ENCODE assay signal across 7 mouse cellular contexts in genomic region chr16:17276164-17277151, GRCm38 (mm10). TPM values are rescaled to one million over a fixed set of nuclear protein-coding genes. Genes with fewer than 3 reads are reported as not detected.
A peak's percentile ranks its signal among the peaks of the same experiment; 100 is the strongest.
DNase-seq lines count a peak whose midpoint lies in the region; ATAC-seq lines count a peak whose summit lies in the region.

No protein-coding gene starts in this region.

- no peaks in the 10 kb centered on the region for H3K9me3 ChIP-seq in embryonic facial prominence, embryonic 11.5 days (replicated peaks; ENCODE audit: control insufficient read depth, low read length)
- H3K9me3 ChIP-seq in limb, embryonic 11.5 days (ENCODE audit: control insufficient read depth, low read length), result no peaks in the 10 kb centered on the region
- no peaks in the 10 kb centered on the region for H3K9me3 ChIP-seq in midbrain, embryonic 14.5 days (ENCODE audit: control insufficient read depth, low read length)

- no peak overlapping the region for H3K27ac ChIP-seq in embryonic facial prominence, embryonic 11.5 days (replicated peaks; ENCODE audit: low read depth, low read length)
- H3K27ac ChIP-seq in limb, embryonic 11.5 days (replicated peaks; ENCODE audit: low read depth, low read length), result 0 out of 2 replicates have a peak overlapping the region, but pooled peaks have one; percentile 26
- peak overlapping the region; percentile 81 for H3K27ac ChIP-seq in midbrain, embryonic 14.5 days (replicated peaks; ENCODE audit: low read depth, low read length)

- ATAC-seq in embryonic facial prominence, embryonic 11.5 days (replicated peaks; ENCODE audit: insufficient number of reproducible peaks, low FRiP score, low TSS enrichment, low read depth), result peak; percentile 75
- peak; percentile 82 for ATAC-seq in limb, embryonic 11.5 days (ENCODE audit: insufficient number of reproducible peaks, low FRiP score, low TSS enrichment, low read depth)
- ATAC-seq in midbrain, embryonic 14.5 days (ENCODE audit: low FRiP score, low TSS enrichment), result peak; percentile 89

- under 1% methylated on average over 62 of the region's 62 CpGs for WGBS in embryonic facial prominence, embryonic 11.5 days
- WGBS in limb, embryonic 11.5 days, result under 1% methylated on average over 59 of the region's 62 CpGs
- WGBS in midbrain, embryonic 14.5 days, result under 1% methylated on average over 62 of the region's 62 CpGs

- peak; percentile 96 for DNase-seq in adrenal gland, postnatal 14 days
- DNase-seq in embryonic facial prominence, embryonic 11.5 days (ENCODE audit: low spot score), result peak; percentile 95
- peak; percentile 99 for DNase-seq in heart, adult 11 months
- peak; percentile 95 for DNase-seq in kidney, adult 18-20 months
- peak; percentile 98 for DNase-seq in limb, embryonic 11.5 days (ENCODE audit: low spot score)
- peak; percentile 96 for DNase-seq in midbrain, embryonic 14.5 days
- DNase-seq in spleen, adult 18-20 months, result peak; percentile 85 to 94

- H3K4me2 ChIP-seq in embryonic facial prominence, embryonic 11.5 days (ENCODE audit: low read depth, low read length), result peak overlapping the region; percentile 94
- H3K4me2 ChIP-seq in limb, embryonic 11.5 days (ENCODE audit: low read depth, severe bottlenecking), result peak overlapping the region; percentile 94
- peak overlapping the region; percentile 90 for H3K4me2 ChIP-seq in midbrain, embryonic 14.5 days (ENCODE audit: low read length)

- H3K36me3 ChIP-seq in embryonic facial prominence, embryonic 11.5 days (replicated peaks; ENCODE audit: control insufficient read depth, insufficient read depth, low read depth, low read length), result peaks cover 3% of the 10 kb centered on the region; the same call in 1 of the 2 replicates
- H3K36me3 ChIP-seq in limb, embryonic 11.5 days (ENCODE audit: control insufficient read depth, insufficient read depth, low read length), result no peaks in the 10 kb centered on the region
- H3K36me3 ChIP-seq in midbrain, embryonic 14.5 days (ENCODE audit: control insufficient read depth, insufficient read depth, low read length), result peaks cover 27% of the 10 kb centered on the region

- peak overlapping the region; percentile 51; the same call in 1 of the 2 replicates for H3K9ac ChIP-seq in embryonic facial prominence, embryonic 11.5 days (replicated peaks; ENCODE audit: low read length)
- peak overlapping the region; percentile 62 for H3K9ac ChIP-seq in limb, embryonic 11.5 days (ENCODE audit: low read length)
- H3K9ac ChIP-seq in midbrain, embryonic 14.5 days (replicated peaks; ENCODE audit: low read length), result peak overlapping the region; percentile 57

- peak overlapping the region; percentile 53 for H3K4me3 ChIP-seq in embryonic facial prominence, embryonic 11.5 days (ENCODE audit: low read depth, low read length)
- peak overlapping the region; percentile 45 for H3K4me3 ChIP-seq in limb, embryonic 11.5 days (ENCODE audit: low read depth, low read length)
- peak overlapping the region; percentile 46 for H3K4me3 ChIP-seq in midbrain, embryonic 14.5 days (replicated peaks; ENCODE audit: low read depth, low read length)

- H3K4me1 ChIP-seq in embryonic facial prominence, embryonic 11.5 days (ENCODE audit: control insufficient read depth, insufficient read depth, low read length), result peaks cover 10% of the 10 kb centered on the region
- peaks cover 10% of the 10 kb centered on the region; the same call in 1 of the 2 replicates for H3K4me1 ChIP-seq in limb, embryonic 11.5 days (ENCODE audit: control insufficient read depth, insufficient read depth, low read length)
- peaks cover 8% of the 10 kb centered on the region for H3K4me1 ChIP-seq in midbrain, embryonic 14.5 days (ENCODE audit: control insufficient read depth, insufficient read depth, low read length)

- H3K27me3 ChIP-seq in embryonic facial prominence, embryonic 11.5 days (ENCODE audit: control insufficient read depth, insufficient read depth, low read length), result peaks cover 20% of the 10 kb centered on the region
- H3K27me3 ChIP-seq in limb, embryonic 11.5 days (ENCODE audit: control insufficient read depth, insufficient read depth, low read length), result peaks cover 16% of the 10 kb centered on the region
- peaks cover 29% of the 10 kb centered on the region for H3K27me3 ChIP-seq in midbrain, embryonic 14.5 days (ENCODE audit: control insufficient read depth, insufficient read depth, low read length)

RNA-seq across cellular contexts. Expression of gene Tmem191c, which starts 0.6 kb away (rescaled TPM):
- total RNA-seq in adrenal gland, postnatal 14 days (2021), result 8.4 and 10.5 TPM in 2 replicates
- polyA plus RNA-seq in embryonic facial prominence, embryonic 11.5 days (2014; fragmentation: Nextera tagmentation; extraction: Ambion mirVana), result 4.0 and 5.2 TPM in 2 replicates
- 4.5 and 7.6 TPM in 2 replicates for polyA plus RNA-seq in limb, embryonic 11.5 days (2014; fragmentation: Nextera tagmentation; extraction: Ambion mirVana)
- 25.3 and 38.0 TPM in 2 replicates for polyA plus RNA-seq in midbrain, embryonic 14.5 days (2014; fragmentation: Nextera tagmentation; extraction: Ambion mirVana)

RNA-seq across cellular contexts. Expression of gene Hic2, which starts 43.1 kb away (rescaled TPM):
- total RNA-seq in adrenal gland, postnatal 14 days (2021), result 2.7 and 3.2 TPM in 2 replicates
- polyA plus RNA-seq in embryonic facial prominence, embryonic 11.5 days (2014; fragmentation: Nextera tagmentation; extraction: Ambion mirVana), result 6.1 and 7.8 TPM in 2 replicates
- polyA plus RNA-seq in limb, embryonic 11.5 days (2014; fragmentation: Nextera tagmentation; extraction: Ambion mirVana), result 9.8 and 10.6 TPM in 2 replicates
- polyA plus RNA-seq in midbrain, embryonic 14.5 days (2014; fragmentation: Nextera tagmentation; extraction: Ambion mirVana), result 6.4 and 7.7 TPM in 2 replicates

RNA-seq across cellular contexts. Expression of gene Serpind1, which starts 54.7 kb away (rescaled TPM):
- 3.7 and 75.0 TPM in 2 replicates for total RNA-seq in adrenal gland, postnatal 14 days (2021)
- 0.20 TPM in 2 replicates for polyA plus RNA-seq in embryonic facial prominence, embryonic 11.5 days (2014; fragmentation: Nextera tagmentation; extraction: Ambion mirVana)
- 0.12 and 0.35 TPM in 2 replicates for polyA plus RNA-seq in limb, embryonic 11.5 days (2014; fragmentation: Nextera tagmentation; extraction: Ambion mirVana)
- polyA plus RNA-seq in midbrain, embryonic 14.5 days (2014; fragmentation: Nextera tagmentation; extraction: Ambion mirVana), result 0.38 and 1.5 TPM in 2 replicates
